In genomic region chr15:61168842-61169416, GRCm38 (mm10) we compare ENCODE assay signal across 19 mouse cellular contexts.
DNase-seq lines count a peak whose midpoint lies in the region; ATAC-seq and TF ChIP-seq lines count a peak whose summit lies in the region.
"Had no signal": no experiment of that assay in that cellular context is flagged by ENCODE, and none has a peak within 500 bp of the region (broad histone marks: within the 10 kb centered on the region; RNA-seq: fewer than 3 reads in every experiment).

No protein-coding gene starts in this region.

- no peaks in the 10 kb centered on the region for H3K9me3 ChIP-seq in intestine, embryonic 15.5 days
- H3K9me3 ChIP-seq in stomach, postnatal 0 days (ENCODE audit: control insufficient read depth, low read length): no peaks in the 10 kb centered on the region
- H3K9me3 ChIP-seq: embryonic facial prominence, embryonic 15.5 days; forebrain, embryonic 15.5 days; G1E; heart, embryonic 13.5 days; hindbrain, embryonic 15.5 days had no signal

- TF ChIP-seq EP300 in stomach, postnatal 0 days (optimal IDR thresholded peaks at IDR 0.05): no peak

- no peaks in the 10 kb centered on the region for H3K27me3 ChIP-seq in intestine, embryonic 15.5 days (replicated peaks)
- no peaks in the 10 kb centered on the region for H3K27me3 ChIP-seq in small intestine, adult 2 months (ENCODE audit: control insufficient read depth, insufficient read depth, low read length)
- no peaks in the 10 kb centered on the region for H3K27me3 ChIP-seq in stomach, postnatal 0 days (ENCODE audit: control insufficient read depth, insufficient read depth, low read length)
- H3K27me3 ChIP-seq: embryonic facial prominence, embryonic 15.5 days; forebrain, embryonic 15.5 days; hindbrain, embryonic 15.5 days had no signal

- no peak overlapping the region for H3K4me3 ChIP-seq in embryonic fibroblast, embryonic 13.5 days (ENCODE audit: insufficient read depth, low read length)
- no peak overlapping the region for H3K4me3 ChIP-seq in intestine, embryonic 15.5 days (replicated peaks)
- no peak overlapping the region for H3K4me3 ChIP-seq in small intestine, adult 2 months (ENCODE audit: low read depth, low read length)
- H3K4me3 ChIP-seq in stomach, postnatal 0 days (ENCODE audit: low read depth, low read length): no peak overlapping the region
- H3K4me3 ChIP-seq: embryonic facial prominence, embryonic 15.5 days; forebrain, embryonic 15.5 days; heart, embryonic 13.5 days; hindbrain, embryonic 15.5 days had no signal

- TF ChIP-seq POLR2A in embryonic fibroblast, embryonic 13.5 days (IDR thresholded peaks at IDR 0.05; ENCODE audit: low read depth, low read length): no peak
- TF ChIP-seq POLR2A in small intestine, adult 2 months (IDR thresholded peaks at IDR 0.05; ENCODE audit: low read depth, low read length): no peak

- ATAC-seq in intestine, embryonic 15.5 days: peak; percentile 96
- 0 out of 2 replicates have a peak, but pooled peaks have one; percentile 56 for ATAC-seq in stomach, postnatal 0 days (ENCODE audit: low FRiP score, low TSS enrichment)
- ATAC-seq: forebrain, embryonic 15.5 days had no signal

- TF ChIP-seq CTCF in embryonic fibroblast, embryonic 13.5 days (IDR thresholded peaks at IDR 0.05; ENCODE audit: borderline replicate concordance, insufficient read depth, low read length): no peak
- TF ChIP-seq CTCF in small intestine, adult 2 months (IDR thresholded peaks at IDR 0.05; ENCODE audit: extremely low read depth, insufficient read length, insufficient replicate concordance, low read depth, low read length): no peak
- no peak for TF ChIP-seq CTCF in stomach, postnatal 0 days (IDR thresholded peaks at IDR 0.05; ENCODE audit: low read depth)

- no peaks in the 10 kb centered on the region for H3K36me3 ChIP-seq in intestine, embryonic 15.5 days
- no peaks in the 10 kb centered on the region for H3K36me3 ChIP-seq in small intestine, adult 2 months (ENCODE audit: control insufficient read depth, insufficient read depth, low read length)
- H3K36me3 ChIP-seq in stomach, postnatal 0 days (ENCODE audit: control insufficient read depth, insufficient read depth, low read length): no peaks in the 10 kb centered on the region
- H3K36me3 ChIP-seq: embryonic facial prominence, embryonic 15.5 days; forebrain, embryonic 15.5 days; G1E; heart, embryonic 13.5 days; hindbrain, embryonic 15.5 days had no signal

- WGBS in intestine, embryonic 15.5 days: 77% methylated on average over 1 of the region's 1 CpGs
- 41% methylated on average over 1 of the region's 1 CpGs for WGBS in small intestine, adult 2 months
- WGBS in stomach, postnatal 0 days: 85% methylated on average over 1 of the region's 1 CpGs

- DNase-seq in stomach, postnatal 0 days (ENCODE audit: low spot score): no peak
- DNase-seq in lung, postnatal 25 days (ENCODE audit: low spot score): no peak
- DNase-seq in frontal cortex, postnatal 14 days (ENCODE audit: low spot score in 2 of 2): no peak
- DNase-seq in adrenal gland, postnatal 36 days: no peak
- DNase-seq: adrenal gland, postnatal 14 days; cerebellum, adult 18-20 months; cerebellum, postnatal 10 days; embryo, embryonic 11 days; gastrocnemius, postnatal 14 days; heart, adult 11 months; heart, postnatal 36 days had no signal

- peak overlapping the region; percentile 41; the same call in 1 of the 2 replicates for H3K27ac ChIP-seq in embryonic fibroblast, embryonic 13.5 days (ENCODE audit: insufficient read depth, low read length)
- peak overlapping the region; percentile 54; the same call in 1 of the 2 replicates for H3K27ac ChIP-seq in intestine, embryonic 15.5 days
- peak overlapping the region; percentile 91 for H3K27ac ChIP-seq in small intestine, adult 2 months (ENCODE audit: insufficient read depth, low read depth, low read length)
- no peak overlapping the region for H3K27ac ChIP-seq in stomach, postnatal 0 days (replicated peaks)
- H3K27ac ChIP-seq: embryonic facial prominence, embryonic 15.5 days; forebrain, embryonic 15.5 days; heart, embryonic 13.5 days; hindbrain, embryonic 15.5 days had no signal

- no peak overlapping the region for H3K4me2 ChIP-seq in intestine, embryonic 15.5 days (replicated peaks)
- H3K4me2 ChIP-seq in stomach, postnatal 0 days (replicated peaks; ENCODE audit: low read depth): no peak overlapping the region
- H3K4me2 ChIP-seq: embryonic facial prominence, embryonic 15.5 days; forebrain, embryonic 15.5 days; heart, embryonic 13.5 days; hindbrain, embryonic 15.5 days had no signal

- H3K4me1 ChIP-seq in embryonic fibroblast, embryonic 13.5 days (ENCODE audit: control insufficient read depth, insufficient read depth, low read length): peaks cover 4% of the 10 kb centered on the region; the same call in 1 of the 2 replicates
- H3K4me1 ChIP-seq in intestine, embryonic 15.5 days (replicated peaks): no peaks in the 10 kb centered on the region
- peaks cover 12% of the 10 kb centered on the region; the same call in 1 of the 2 replicates for H3K4me1 ChIP-seq in small intestine, adult 2 months (ENCODE audit: control insufficient read depth, insufficient read depth, insufficient read length, low read length)
- no peaks in the 10 kb centered on the region for H3K4me1 ChIP-seq in stomach, postnatal 0 days (replicated peaks; ENCODE audit: control insufficient read depth, insufficient read depth)
- H3K4me1 ChIP-seq: forebrain, embryonic 15.5 days; hindbrain, embryonic 15.5 days had no signal

- H3K9ac ChIP-seq in intestine, embryonic 15.5 days: no peak overlapping the region
- H3K9ac ChIP-seq in stomach, postnatal 0 days (ENCODE audit: low read length): no peak overlapping the region
- H3K9ac ChIP-seq: embryonic facial prominence, embryonic 15.5 days; forebrain, embryonic 15.5 days; heart, embryonic 13.5 days; hindbrain, embryonic 15.5 days had no signal
